In genomic region chr16:20702522-20702893, GRCm38 (mm10) we compare ENCODE assay signal across 8 mouse cellular contexts. TPM values are rescaled to one million over a fixed set of nuclear protein-coding genes. Genes with fewer than 3 reads are reported as not detected.
DNase-seq lines count a peak whose midpoint lies in the region; ATAC-seq and TF ChIP-seq lines count a peak whose summit lies in the region.

No protein-coding gene starts in this region.

- peak overlapping the region; percentile 11; the same call in 1 of the 2 replicates for H3K9ac ChIP-seq in forebrain, embryonic 15.5 days (replicated peaks)
- no peak overlapping the region for H3K9ac ChIP-seq in hindbrain, embryonic 15.5 days
- H3K9ac ChIP-seq in midbrain, postnatal 0 days (replicated peaks; ENCODE audit: low read length, poor library complexity, severe bottlenecking): no peak overlapping the region

- no peak overlapping the region for H3K4me2 ChIP-seq in forebrain, embryonic 15.5 days (replicated peaks)
- H3K4me2 ChIP-seq in hindbrain, embryonic 15.5 days: no peak overlapping the region
- no peak overlapping the region for H3K4me2 ChIP-seq in midbrain, postnatal 0 days (ENCODE audit: low read depth, low read length, poor library complexity, severe bottlenecking)

- peak; percentile 58 for DNase-seq in urinary bladder, postnatal 25 days (ENCODE audit: low spot score)
- DNase-seq in urinary bladder, adult 2 months (ENCODE audit: low spot score): no peak
- DNase-seq in cerebellum, adult 2 months: peak; percentile 66 to 67
- DNase-seq in liver: peak; percentile 87
- DNase-seq in midbrain, postnatal 0 days (ENCODE audit: low spot score): peak; percentile 82
- DNase-seq in thymus, postnatal 14 days: peak; percentile 60

- peaks cover 36% of the 10 kb centered on the region for H3K36me3 ChIP-seq in forebrain, embryonic 15.5 days
- peaks cover 31% of the 10 kb centered on the region for H3K36me3 ChIP-seq in hindbrain, embryonic 15.5 days
- peaks cover 25% of the 10 kb centered on the region for H3K36me3 ChIP-seq in midbrain, postnatal 0 days (ENCODE audit: insufficient read depth, low read length)

- TF ChIP-seq POLR2A in cerebellum, adult 2 months (IDR thresholded peaks at IDR 0.05; ENCODE audit: borderline replicate concordance, insufficient read depth, low read length): 0 out of 2 replicates have a peak, but pooled peaks have one; percentile 2

- 18% methylated on average over 8 of the region's 8 CpGs for WGBS in cerebellum, adult 2 months
- WGBS in forebrain, embryonic 15.5 days: 5% methylated on average over 8 of the region's 8 CpGs
- 5% methylated on average over 8 of the region's 8 CpGs for WGBS in hindbrain, embryonic 15.5 days
- WGBS in midbrain, postnatal 0 days: 8% methylated on average over 8 of the region's 8 CpGs

- no peaks in the 10 kb centered on the region for H3K9me3 ChIP-seq in forebrain, embryonic 15.5 days
- no peaks in the 10 kb centered on the region for H3K9me3 ChIP-seq in hindbrain, embryonic 15.5 days
- H3K9me3 ChIP-seq in midbrain, postnatal 0 days (ENCODE audit: low read length): no peaks in the 10 kb centered on the region

- H3K4me1 ChIP-seq in cerebellum, adult 2 months (ENCODE audit: control insufficient read depth, insufficient read depth, low read length): peaks cover 49% of the 10 kb centered on the region
- peaks cover 17% of the 10 kb centered on the region for H3K4me1 ChIP-seq in forebrain, embryonic 15.5 days
- peaks cover 17% of the 10 kb centered on the region for H3K4me1 ChIP-seq in hindbrain, embryonic 15.5 days (replicated peaks)
- peaks cover 5% of the 10 kb centered on the region; the same call in 1 of the 2 replicates for H3K4me1 ChIP-seq in midbrain, postnatal 0 days (ENCODE audit: insufficient read depth, low read length)

- TF ChIP-seq CTCF in cerebellum, adult 2 months (IDR thresholded peaks at IDR 0.05; ENCODE audit: borderline replicate concordance, insufficient read depth, low read depth, low read length): peak; percentile 57; the same call in 1 of the 2 replicates
- TF ChIP-seq CTCF in midbrain, postnatal 0 days (IDR thresholded peaks at IDR 0.05): peak; percentile 85

- peak; percentile 30 for ATAC-seq in forebrain, embryonic 15.5 days (replicated peaks)
- ATAC-seq in hindbrain, embryonic 15.5 days (ENCODE audit: low FRiP score, low read depth): peak; percentile 64
- peak; percentile 76 for ATAC-seq in midbrain, postnatal 0 days (ENCODE audit: low FRiP score)

- H3K4me3 ChIP-seq in cerebellum, adult 2 months (replicated peaks; ENCODE audit: insufficient read depth, low read depth, low read length): no peak overlapping the region
- no peak overlapping the region for H3K4me3 ChIP-seq in forebrain, embryonic 15.5 days
- no peak overlapping the region for H3K4me3 ChIP-seq in hindbrain, embryonic 15.5 days
- no peak overlapping the region for H3K4me3 ChIP-seq in midbrain, postnatal 0 days (ENCODE audit: low read depth, low read length)

- H3K27me3 ChIP-seq in cerebellum, adult 2 months (ENCODE audit: control insufficient read depth, insufficient read depth, low read length): no peaks in the 10 kb centered on the region
- no peaks in the 10 kb centered on the region for H3K27me3 ChIP-seq in forebrain, embryonic 15.5 days
- no peaks in the 10 kb centered on the region for H3K27me3 ChIP-seq in hindbrain, embryonic 15.5 days
- no peaks in the 10 kb centered on the region for H3K27me3 ChIP-seq in midbrain, postnatal 0 days (ENCODE audit: insufficient read depth, low read length)

- no peak overlapping the region for H3K27ac ChIP-seq in cerebellum, adult 2 months (ENCODE audit: insufficient read depth, low read length)
- 0 out of 2 replicates have a peak overlapping the region, but pooled peaks have one; percentile 45 for H3K27ac ChIP-seq in forebrain, embryonic 15.5 days (replicated peaks)
- H3K27ac ChIP-seq in hindbrain, embryonic 15.5 days (replicated peaks): peak overlapping the region; percentile 59
- peak overlapping the region; percentile 43 for H3K27ac ChIP-seq in midbrain, postnatal 0 days (ENCODE audit: low read depth, low read length)

RNA-seq across cellular contexts. Expression of gene Fam131a, which starts 9.5 kb away (rescaled TPM):
- polyA plus RNA-seq in urinary bladder, adult 2 months (2012; rRNA removed): 14.4 and 18.1 TPM in 2 replicates
- 123 and 137 TPM in 2 replicates for polyA plus RNA-seq in cerebellum, adult 2 months (2012; rRNA removed)
- 51.8 and 54.4 TPM in 2 replicates for polyA plus RNA-seq in forebrain, embryonic 15.5 days (2015; fragmentation: Nextera tagmentation; extraction: Ambion mirVana)
- polyA plus RNA-seq in hindbrain, embryonic 15.5 days (2015; fragmentation: Nextera tagmentation; extraction: Ambion mirVana): 45.5 and 47.5 TPM in 2 replicates
- 152 and 173 TPM in 2 replicates for total RNA-seq in midbrain, postnatal 0 days (2014; rRNA removed)
- 70.9 and 75.9 TPM in 2 replicates for polyA plus RNA-seq in midbrain, postnatal 0 days (2015; fragmentation: Nextera tagmentation; extraction: Ambion mirVana)

RNA-seq across cellular contexts. Expression of gene Polr2h, which starts 15.0 kb away (rescaled TPM):
- 36.3 and 40.9 TPM in 2 replicates for polyA plus RNA-seq in urinary bladder, adult 2 months (2012; rRNA removed)
- 38.6 and 41.2 TPM in 2 replicates for polyA plus RNA-seq in cerebellum, adult 2 months (2012; rRNA removed)
- polyA plus RNA-seq in forebrain, embryonic 15.5 days (2015; fragmentation: Nextera tagmentation; extraction: Ambion mirVana): 86.4 and 96.1 TPM in 2 replicates
- polyA plus RNA-seq in hindbrain, embryonic 15.5 days (2015; fragmentation: Nextera tagmentation; extraction: Ambion mirVana): 89.0 and 89.8 TPM in 2 replicates
- 40.0 and 40.3 TPM in 2 replicates for total RNA-seq in midbrain, postnatal 0 days (2014; rRNA removed)
- polyA plus RNA-seq in midbrain, postnatal 0 days (2015; fragmentation: Nextera tagmentation; extraction: Ambion mirVana): 72.3 and 84.6 TPM in 2 replicates

RNA-seq across cellular contexts. Expression of gene Clcn2, which starts 15.0 kb away (rescaled TPM):
- 12.8 and 14.0 TPM in 2 replicates for polyA plus RNA-seq in urinary bladder, adult 2 months (2012; rRNA removed)
- polyA plus RNA-seq in cerebellum, adult 2 months (2012; rRNA removed): 94.4 and 97.2 TPM in 2 replicates
- polyA plus RNA-seq in forebrain, embryonic 15.5 days (2015; fragmentation: Nextera tagmentation; extraction: Ambion mirVana): 19.2 and 19.8 TPM in 2 replicates
- 33.7 and 36.0 TPM in 2 replicates for polyA plus RNA-seq in hindbrain, embryonic 15.5 days (2015; fragmentation: Nextera tagmentation; extraction: Ambion mirVana)
- 61.9 and 69.4 TPM in 2 replicates for total RNA-seq in midbrain, postnatal 0 days (2014; rRNA removed)
- 21.1 and 21.9 TPM in 2 replicates for polyA plus RNA-seq in midbrain, postnatal 0 days (2015; fragmentation: Nextera tagmentation; extraction: Ambion mirVana)

RNA-seq across cellular contexts. Expression of gene Chrd, which starts 30.4 kb away (rescaled TPM):
- polyA plus RNA-seq in urinary bladder, adult 2 months (2012; rRNA removed): 18.1 and 18.5 TPM in 2 replicates
- 60.1 and 71.4 TPM in 2 replicates for polyA plus RNA-seq in cerebellum, adult 2 months (2012; rRNA removed)
- 3.5 and 3.7 TPM in 2 replicates for polyA plus RNA-seq in forebrain, embryonic 15.5 days (2015; fragmentation: Nextera tagmentation; extraction: Ambion mirVana)
- 6.3 and 6.5 TPM in 2 replicates for polyA plus RNA-seq in hindbrain, embryonic 15.5 days (2015; fragmentation: Nextera tagmentation; extraction: Ambion mirVana)
- total RNA-seq in midbrain, postnatal 0 days (2014; rRNA removed): 17.1 and 18.1 TPM in 2 replicates
- 4.1 TPM in 2 replicates for polyA plus RNA-seq in midbrain, postnatal 0 days (2015; fragmentation: Nextera tagmentation; extraction: Ambion mirVana)

RNA-seq across cellular contexts. Expression of gene Thpo, which starts 31.8 kb away (rescaled TPM):
- polyA plus RNA-seq in urinary bladder, adult 2 months (2012; rRNA removed): 3.0 and 3.4 TPM in 2 replicates
- polyA plus RNA-seq in cerebellum, adult 2 months (2012; rRNA removed): 15.8 and 19.6 TPM in 2 replicates
- 0.80 and 0.91 TPM in 2 replicates for polyA plus RNA-seq in forebrain, embryonic 15.5 days (2015; fragmentation: Nextera tagmentation; extraction: Ambion mirVana)
- polyA plus RNA-seq in hindbrain, embryonic 15.5 days (2015; fragmentation: Nextera tagmentation; extraction: Ambion mirVana): 0.85 and 1.4 TPM in 2 replicates
- total RNA-seq in midbrain, postnatal 0 days (2014; rRNA removed): 0.71 and 1.8 TPM in 2 replicates
- 0.76 and 0.81 TPM in 2 replicates for polyA plus RNA-seq in midbrain, postnatal 0 days (2015; fragmentation: Nextera tagmentation; extraction: Ambion mirVana)
